Mouse (Mus musculus) thymus, adult 2 months (tissue): ENCODE results near the gene Cip2a. TPM values are rescaled to one million over a fixed set of nuclear protein-coding genes. Genes with fewer than 3 reads are reported as not detected.

Experiments used
- DNase-seq: peaks from one replicate; pipeline ENCODE4 v3.0.0; 2021
- H3K27ac ChIP-seq: fragments of 200-500 bp; 2 replicates; pipeline ENCODE4 v1.5.1; 2012; ENCODE audit warnings: low read length, control low read depth; ENCODE audit not compliant: control insufficient read depth, insufficient read depth
- H3K27me3 ChIP-seq: fragments of 200-500 bp; 2 replicates; pipeline ENCODE4 v1.6.1; 2012; ENCODE audit warnings: mild to moderate bottlenecking, low read length, moderate library complexity, mixed read lengths; ENCODE audit not compliant: control insufficient read depth, insufficient read depth
- H3K36me3 ChIP-seq: fragments of 200-500 bp; 2 replicates; pipeline ENCODE4 v1.6.1; 2012; ENCODE audit warnings: mild to moderate bottlenecking, low read length, moderate library complexity; ENCODE audit not compliant: control insufficient read depth, insufficient read depth
- H3K4me1 ChIP-seq: fragments of 200-500 bp; replicated peaks from 2 replicates; pipeline ENCODE4 v1.6.1; 2012; ENCODE audit warnings: low read length; ENCODE audit not compliant: control insufficient read depth, insufficient read depth
- H3K4me3 ChIP-seq: fragments of 200-500 bp; 2 replicates; pipeline ENCODE4 v1.5.1; 2012; ENCODE audit warnings: mild to moderate bottlenecking, low read length, control low read depth, moderate library complexity; ENCODE audit not compliant: control insufficient read depth, insufficient read depth
- CTCF ChIP-seq: fragments of 200-500 bp; IDR thresholded peaks from 2 replicates; pipeline ENCODE4 v1.5.1; 2012; ENCODE audit warnings: mild to moderate bottlenecking, control low read depth, low read length, moderate library complexity, borderline replicate concordance; ENCODE audit not compliant: control insufficient read depth, poor library complexity, insufficient read depth; ENCODE audit errors: extremely low read depth
- POLR2A ChIP-seq: fragments of 200-500 bp; IDR thresholded peaks from 2 replicates; pipeline ENCODE4 v1.6.1; 2012; ENCODE audit warnings: mild to moderate bottlenecking, low read length, control low read depth, moderate library complexity; ENCODE audit not compliant: control insufficient read depth, poor library complexity, insufficient read depth; ENCODE audit errors: extremely low read depth
- WGBS: fragments of 180-500 bp; shearing (Covaris S2); methylation state at CpG from one replicate; pipeline ENCODE4 v1.1.7; 2018; 5-methylcytosine and 5-hydroxymethylcytosine counted together
- polyA plus RNA-seq: library from polyadenylated mRNA; depleted of rRNA; stranded (reverse); fragments of >200 nt; gene quantifications from 2 replicates; pipeline ENCODE4 v1.2.3, GENCODE M21; 2012; rRNA removed

The Cip2a gene
- polyA plus RNA-seq, 1 experiment, result 16.7 TPM

GRCm38 (mm10) chr16:49040554-49041221, 46.7 kb downstream of the Cip2a start:
- Histone ChIP-seq H3K27ac (no peak overlapping the region), H3K27me3 (no peaks in the 10 kb centered on the region), H3K36me3 (no peaks in the 10 kb centered on the region), H3K4me1 (no peaks in the 10 kb centered on the region), H3K4me3 (no peak overlapping the region)
- no peak for TF ChIP-seq CTCF
- no peak for DNase-seq
- 95% methylated on average over 3 of the region's 3 CpGs for WGBS

GRCm38 (mm10) chr16:49049214-49049613, 55.2 kb downstream of the Cip2a start:
- no peak for TF ChIP-seq POLR2A
- no peak for TF ChIP-seq CTCF
- H3K27me3 ChIP-seq, result no peaks in the 10 kb centered on the region
- no peak overlapping the region for H3K27ac ChIP-seq
- H3K4me3 ChIP-seq, result no peak overlapping the region
- no peaks in the 10 kb centered on the region for H3K4me1 ChIP-seq
- no peaks in the 10 kb centered on the region for H3K36me3 ChIP-seq
- DNase-seq, result no peak

- Histone ChIP-seq H3K4me3 (no peak within 1 kb of the TSS), H3K27me3 (no peaks in the 10 kb centered on the region), H3K4me1 (no peaks in the 10 kb centered on the region), H3K36me3 (no peaks in the 10 kb centered on the region), H3K27ac (no peak within 1 kb of the TSS)
- no peak for DNase-seq
- TF ChIP-seq POLR2A (no peak), CTCF (no peak)
- WGBS, result 91% methylated on average over 1 of the region's 1 CpGs
Observed at GRCm38 (mm10) chr16:49057186-49057585, 63.2 kb downstream of the Cip2a start, which contains the start of gene Myh15. Gene Myh15 (plus strand): TSS chr16:49057486.

Other genes with a start within 250 kb of the Cip2a start
- 25.5 and 34.4 TPM in 2 replicates for gene Trat1, start 222.2 kb upstream of the Cip2a start, polyA plus RNA-seq
- gene Retnlb, start 177.3 kb upstream of the Cip2a start, polyA plus RNA-seq, result 0.36 and 0.43 TPM in 2 replicates
- gene Retnla, start 151.6 kb upstream of the Cip2a start, polyA plus RNA-seq, result 32.0 and 56.9 TPM in 2 replicates
- 1.8 and 4.0 TPM in 2 replicates for gene Retnlg, start 121.6 kb upstream of the Cip2a start, polyA plus RNA-seq
- gene Dzip3, start within 50 bp of the Cip2a start, polyA plus RNA-seq, result 4.4 and 5.7 TPM in 2 replicates
- gene Myh15, start 63.3 kb downstream of the Cip2a start, polyA plus RNA-seq, result 0.01 and 0.04 TPM in 2 replicates